Mouse (Mus musculus) spleen, postnatal 14 days (tissue): ENCODE data around the gene Gse1.

Experiments used
- DNase-seq, 2 experiments: peaks; one replicate each; pipeline ENCODE4 v3.0.0; 2021 to 2022; ENCODE audit warnings: low spot score in 2 of 2

Gse1 gene

GRCm38 (mm10) chr8:120569123-120569522 lies 340.9 kb downstream of the Gse1 start:
- DNase-seq: no peak

- peak; percentile 57 to 72 for DNase-seq
These were observed 341.9 kb downstream of the Gse1 start for GRCm38 (mm10) chr8:120569939-120570715.

DNA sequence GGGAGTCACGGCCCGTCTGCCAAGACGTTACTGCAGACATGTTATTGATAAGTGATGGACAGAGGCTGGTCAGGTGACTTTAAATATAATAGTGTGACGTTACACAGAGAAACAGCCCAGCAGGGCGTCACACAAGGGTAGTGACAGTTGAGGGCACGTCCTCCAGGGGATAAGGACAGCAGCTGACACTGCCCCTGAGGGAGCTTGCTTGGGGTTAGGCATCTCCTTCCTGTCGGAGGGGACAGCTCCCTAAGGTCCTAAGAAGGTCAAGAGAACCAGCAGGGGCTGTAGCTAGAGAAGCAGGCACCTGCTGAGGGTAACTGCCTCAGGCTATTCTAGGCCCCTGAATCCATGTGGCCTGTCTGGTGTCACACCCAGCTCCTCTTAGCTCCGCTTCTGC lies 343.3 kb downstream of the Gse1 start:
- no peak for DNase-seq

DNA sequence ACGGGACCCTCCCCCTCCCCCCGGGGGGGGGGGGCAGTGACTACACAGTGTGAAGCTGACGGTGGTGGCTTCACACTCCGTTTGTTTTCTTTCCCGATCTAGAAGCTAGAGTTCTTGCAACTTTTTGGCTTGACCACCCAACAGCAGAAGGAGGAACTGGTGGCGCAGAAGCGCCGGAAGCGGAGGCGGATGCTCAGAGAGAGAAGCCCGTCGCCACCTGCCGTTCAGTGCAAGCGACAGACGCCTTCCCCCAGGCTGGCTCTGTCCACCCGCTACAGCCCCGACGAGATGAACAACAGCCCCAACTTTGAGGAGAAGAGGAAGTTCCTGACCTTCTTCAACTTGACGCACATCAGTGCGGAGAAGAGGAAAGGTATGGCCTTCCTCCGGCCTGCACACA lies 344.3 kb downstream of the Gse1 start:
- DNase-seq: peak; percentile 44 to 62

- DNase-seq: no peak
These were observed 345.6 kb downstream of the Gse1 start for GRCm38 (mm10) chr8:120573866-120574265.

GRCm38 (mm10) chr8:120574941-120575340 lies 346.7 kb downstream of the Gse1 start:
- no peak for DNase-seq

GRCm38 (mm10) chr8:120575801-120576200 lies 347.5 kb downstream of the Gse1 start:
- DNase-seq: no peak

GRCm38 (mm10) chr8:120577821-120578220 lies 349.6 kb downstream of the Gse1 start:
- no peak for DNase-seq

DNA sequence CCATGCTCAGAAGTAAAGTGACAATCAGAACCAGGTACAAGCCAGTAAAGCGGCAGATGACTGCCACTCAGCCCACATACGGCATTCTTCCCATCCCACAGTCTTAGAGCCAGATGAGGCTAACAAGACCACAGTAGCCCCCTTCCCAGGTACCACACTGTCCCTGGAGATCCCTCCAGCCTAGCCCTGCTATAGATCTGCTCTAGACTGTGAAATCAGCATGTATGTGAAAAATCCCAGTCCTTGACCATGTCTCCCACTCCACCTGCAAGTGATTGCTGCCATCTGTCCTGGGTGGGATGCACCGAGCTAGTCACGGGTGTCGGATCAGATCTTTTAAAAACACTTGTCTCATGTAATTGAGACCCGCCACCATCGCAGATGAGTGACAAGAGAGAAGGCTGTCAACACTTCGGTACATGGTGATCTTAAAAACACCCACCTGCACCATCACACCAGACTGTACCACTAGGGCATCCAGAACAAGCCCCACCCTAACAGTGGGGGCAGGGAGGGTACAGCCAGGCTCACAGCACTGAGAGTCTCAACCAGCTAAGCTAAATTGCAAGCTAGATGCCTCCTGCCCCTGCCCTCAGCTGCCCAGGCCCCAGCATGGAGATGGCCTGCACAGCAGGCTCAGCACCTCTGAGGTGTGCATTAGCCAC lies 352.2 kb downstream of the Gse1 start:
- DNase-seq: no peak

DNA sequence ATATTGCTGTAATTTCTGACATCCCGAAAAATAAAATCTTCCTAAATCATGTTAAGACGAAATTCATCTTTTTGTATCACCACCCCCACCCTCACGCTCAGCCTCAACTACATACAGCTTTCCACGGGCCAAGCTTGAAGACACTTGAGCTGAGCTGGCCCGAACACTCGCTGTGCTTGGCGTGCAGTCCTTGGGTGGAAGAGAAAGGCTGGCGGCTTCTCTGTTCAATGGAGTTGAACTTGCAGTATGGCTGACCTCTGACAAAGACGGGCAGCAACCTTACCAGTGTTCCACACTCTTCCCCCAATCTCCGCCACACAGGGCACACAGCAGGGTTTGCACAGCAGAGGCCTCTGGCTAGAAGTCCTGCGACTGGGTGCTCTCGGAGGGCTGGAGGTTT lies 353.1 kb downstream of the Gse1 start:
- no peak for DNase-seq

DNA sequence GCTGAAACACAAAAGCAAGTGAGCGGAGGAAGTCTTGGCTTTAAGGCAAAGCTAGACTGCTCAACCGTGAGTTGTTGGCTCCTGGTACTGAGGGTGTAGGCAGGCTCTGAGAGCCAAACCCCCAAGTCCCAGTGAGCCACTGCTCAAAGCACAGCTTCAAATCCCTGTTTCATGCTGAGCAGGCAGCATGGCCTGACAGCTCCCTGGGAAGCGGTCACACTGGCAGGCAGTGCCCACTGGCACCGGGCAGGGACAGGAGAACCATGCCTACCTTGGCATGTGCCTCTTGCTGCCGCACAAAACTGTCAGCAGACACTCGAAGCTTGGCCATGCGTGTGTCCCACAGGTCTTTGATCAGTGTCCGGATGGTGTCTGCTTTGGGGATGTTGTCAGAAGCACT lies 353.6 kb downstream of the Gse1 start:
- no peak for DNase-seq

GRCm38 (mm10) chr8:120585521-120585920 lies 357.3 kb downstream of the Gse1 start:
- no peak for DNase-seq

DNA sequence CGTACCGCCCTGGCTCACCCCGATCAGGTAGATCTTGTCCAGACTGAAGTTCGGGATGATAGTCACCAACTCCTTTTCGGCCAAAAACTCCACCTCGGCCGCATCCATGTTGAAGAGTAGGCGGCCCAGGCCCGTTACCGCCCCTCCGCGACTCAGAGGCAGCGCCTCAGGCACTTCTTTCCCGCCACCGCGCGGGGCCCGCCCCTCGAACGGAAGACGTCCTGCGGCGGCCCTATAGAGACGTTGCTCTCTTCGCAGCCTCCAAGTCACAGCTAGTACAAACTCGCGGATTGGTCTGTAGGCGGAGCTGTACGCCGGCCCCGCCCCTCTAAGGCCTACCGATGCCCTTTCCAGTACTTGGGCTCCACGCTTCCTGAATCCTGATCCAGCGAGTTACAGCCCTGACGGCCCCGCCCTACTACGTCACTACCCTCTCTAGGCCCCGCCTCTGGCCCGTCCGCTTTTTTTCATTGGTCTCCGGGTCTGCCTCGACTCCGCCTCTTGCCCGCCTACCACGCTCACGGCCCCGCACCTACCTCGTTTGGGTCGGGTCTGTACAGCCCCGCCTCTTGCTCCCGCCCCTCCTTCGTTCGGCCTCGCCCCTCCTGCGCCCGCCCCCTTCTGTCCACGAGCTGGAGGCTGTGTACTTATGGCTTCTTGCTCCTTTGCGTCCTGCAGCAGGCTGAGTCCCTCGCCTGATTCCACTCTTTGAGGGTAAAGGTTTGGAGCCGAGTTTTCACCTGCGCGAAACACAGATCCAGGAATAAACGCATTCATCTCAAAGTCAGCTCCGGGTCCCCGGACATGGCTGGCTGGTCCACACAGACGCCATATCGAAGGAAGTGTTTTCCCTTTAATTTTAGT lies 360.9 kb downstream of the Gse1 start, which contains the start of gene Gins2:
Gene Gins2 (minus strand): TSS at position 397 of the 864 bp plus-strand sequence.
- DNase-seq: peak; percentile 96 to 97

- DNase-seq: no peak
These were observed 361.7 kb downstream of the Gse1 start for GRCm38 (mm10) chr8:120589921-120590320.

- DNase-seq: no peak
These were observed 363.5 kb downstream of the Gse1 start for GRCm38 (mm10) chr8:120591587-120592292.

DNA sequence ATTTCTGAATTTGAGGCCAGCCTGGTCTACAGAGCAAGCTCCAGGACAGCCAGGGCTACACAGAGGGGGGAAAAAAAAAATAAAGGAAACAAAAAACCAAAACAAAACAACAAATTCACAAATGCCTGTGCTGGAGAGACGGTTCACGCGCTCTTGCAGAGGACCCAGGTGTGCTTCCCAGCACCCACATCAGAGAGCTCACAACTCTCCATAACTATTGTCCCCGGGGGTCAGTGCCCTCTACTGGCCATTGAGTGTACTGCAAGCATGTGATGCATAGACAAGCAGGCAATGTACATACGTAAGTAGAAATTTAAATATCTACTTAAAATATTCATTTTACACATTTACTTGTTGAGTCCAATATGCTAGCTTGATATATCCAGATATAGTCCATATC lies 366.3 kb downstream of the Gse1 start:
- DNase-seq: no peak

DNA sequence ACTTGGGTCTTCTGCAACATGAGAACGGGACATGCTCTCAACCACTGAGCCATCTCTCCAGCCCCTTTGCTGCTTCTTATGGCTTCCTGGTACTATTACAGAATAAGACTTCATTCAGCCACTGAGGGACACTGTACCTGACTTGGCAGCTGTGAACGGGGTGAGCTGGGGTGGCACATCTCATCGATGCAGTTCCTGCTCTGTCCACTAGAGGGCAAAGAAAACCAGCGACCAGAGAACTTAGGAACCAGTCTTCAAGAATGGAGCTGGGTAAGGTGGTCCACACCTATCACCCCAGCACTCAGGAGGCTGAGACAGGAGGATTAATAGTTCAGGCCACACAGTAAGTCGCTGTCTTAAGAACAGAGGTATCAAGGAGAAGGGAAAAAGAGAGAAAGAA lies 367.7 kb downstream of the Gse1 start:
- peak in 1 of 2 experiments; percentile 60 for DNase-seq

DNA sequence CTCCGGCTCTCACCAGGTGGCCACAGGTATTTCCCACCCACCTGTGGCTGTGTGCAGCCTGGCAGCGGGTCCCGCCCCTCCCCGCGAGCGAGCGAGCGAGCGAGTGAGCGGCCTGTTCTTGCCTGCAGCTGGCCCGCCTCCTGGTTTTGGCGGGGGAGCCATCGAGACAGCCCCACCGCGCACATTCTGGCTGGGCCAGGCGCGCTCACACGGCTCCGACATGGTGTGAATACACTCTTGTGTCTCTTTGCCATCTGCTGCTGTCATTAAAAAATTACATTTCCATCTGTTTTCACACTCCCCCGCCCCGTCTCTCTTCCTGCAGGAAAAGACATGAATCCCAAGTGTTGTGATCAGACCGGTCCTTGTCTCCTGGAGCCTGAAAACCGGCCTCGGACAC lies 370.3 kb downstream of the Gse1 start:
- DNase-seq: no peak

DNA sequence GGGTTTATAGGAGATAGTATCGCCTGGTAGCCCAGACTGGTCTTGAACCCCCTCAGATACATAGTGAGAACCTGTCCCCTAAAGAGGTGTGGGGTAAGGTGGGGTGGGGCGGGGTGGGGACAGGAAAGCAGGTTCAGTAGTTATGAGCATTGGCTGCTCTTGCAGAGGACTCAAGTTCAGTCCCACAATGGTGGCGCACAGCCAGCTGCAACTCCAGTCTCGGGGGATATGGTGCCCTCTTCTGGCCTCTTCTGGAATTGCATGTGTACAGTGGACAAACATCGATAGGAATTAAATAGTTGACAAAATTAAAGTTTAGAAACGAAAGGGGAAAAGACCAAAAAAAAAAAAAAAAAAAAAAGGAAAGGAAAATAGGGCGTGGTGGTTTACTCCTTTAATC lies 371.2 kb downstream of the Gse1 start:
- peak; percentile 59 to 79 for DNase-seq

GRCm38 (mm10) chr8:120602672-120603071 lies 374.4 kb downstream of the Gse1 start:
- DNase-seq: no peak

- DNase-seq: no peak
These were observed 379.2 kb downstream of the Gse1 start for GRCm38 (mm10) chr8:120607460-120607859.

DNA sequence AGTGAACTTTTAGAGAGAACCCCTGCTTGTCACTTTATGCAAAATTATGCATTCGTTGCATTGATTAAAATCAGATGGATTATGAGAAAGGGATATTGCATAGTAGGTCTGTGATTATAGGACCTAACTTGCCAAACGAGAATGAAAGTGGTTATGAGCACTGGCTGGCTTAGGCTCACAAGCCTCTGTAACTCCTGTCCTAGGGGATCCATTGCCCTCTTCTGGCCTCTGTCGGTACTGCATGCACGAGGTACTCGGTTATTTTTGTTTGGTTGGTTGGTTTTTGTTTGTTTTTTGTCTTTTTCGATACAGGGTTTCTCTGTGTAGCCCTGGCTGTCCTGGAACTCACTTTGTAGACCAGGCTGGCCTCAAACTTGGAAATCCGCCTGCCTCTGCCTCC lies 379.6 kb downstream of the Gse1 start:
- DNase-seq: peak; percentile 58 to 77
